Mouse (Mus musculus) left cerebral cortex, postnatal 14 days (tissue): ENCODE data around the gene Zfand5. TPM values are rescaled to one million over a fixed set of nuclear protein-coding genes. Genes with fewer than 3 reads are reported as not detected.
A peak's percentile ranks its signal among the peaks of the same experiment; 100 is the strongest.
"Not testable (repeated sequence)": the region's sequence is repeated elsewhere in the genome, so short reads cannot be mapped to it uniquely, and the experiment has no call there.

Experiments used
- DNase-seq, 2 experiments: peaks; one replicate each; pipeline ENCODE4 v3.0.0; 2021 to 2022; ENCODE audit warnings: low spot score in 2 of 2, mixed read lengths in 1 of 2
- intact Hi-C: fragments of 180-260 bp; cut with DNase I; formaldehyde crosslinking; loops from one replicate; pipeline ENCODE4 v1.15.1; 2025
- long read RNA-seq, 2 experiments: library from polyadenylated mRNA; stranded (forward); transcript quantifications; one replicate each; pipeline ENCODE4 v2.0.0; 2021
- total RNA-seq, 2 experiments: library from RNA; stranded (reverse); gene quantifications; 2 replicates each; pipeline ENCODE4 v1.2.3; 2021

Gene Zfand5
- total RNA-seq, result 100 to 1,000 TPM; 169 to 171 TPM
- long read RNA-seq, experiment 1, full-length matches to known transcripts, result 287 of 312 reads
- long read RNA-seq, experiment 1, partial matches to known transcripts, result 4 of 312 reads
- long read RNA-seq, experiment 1, other reads (novel, unspliced or antisense), result 21 of 312 reads
- long read RNA-seq, experiment 2, full-length matches to known transcripts, result 196 of 204 reads
- long read RNA-seq, experiment 2, partial matches to known transcripts, result 1 of 204 reads
- long read RNA-seq, experiment 2, other reads (novel, unspliced or antisense), result 7 of 204 reads

GRCm38 (mm10) chr19:21271741-21272654, at the start of gene Zfand5:
Gene Zfand5 (plus strand): TSS chr19:21272278.
- peak; percentile 99 for DNase-seq
- intact Hi-C loops, result loop anchor here (5.0 to 10.0 kb wide), 4 partner anchors 137 to 427 kb away; partner anchors contain the start of genes 1110059E24Rik and Abhd17b

GRCm38 (mm10) chr19:21227131-21227530, 44.9 kb upstream of the Zfand5 start:
- intact Hi-C loops, result no loop called here
- DNase-seq, result peak; percentile 60 to 72

- peak; percentile 3 to 9 for DNase-seq
- intact Hi-C loops, result no loop called here
These were observed 44.3 kb upstream of the Zfand5 start for GRCm38 (mm10) chr19:21227754-21228153.

GRCm38 (mm10) chr19:21248730-21249129, 23.3 kb upstream of the Zfand5 start:
- DNase-seq, intact Hi-C loops: not testable (repeated sequence)

- DNase-seq, result no peak
- intact Hi-C loops, result no loop called here
These were observed 18.2 kb upstream of the Zfand5 start for GRCm38 (mm10) chr19:21253846-21254245.

GRCm38 (mm10) chr19:21255920-21256319, 16.2 kb upstream of the Zfand5 start:
- no peak for DNase-seq
- intact Hi-C loops, result no loop called here

- DNase-seq, result no peak
- intact Hi-C loops, result no loop called here
These were observed 12.6 kb upstream of the Zfand5 start for GRCm38 (mm10) chr19:21259453-21259852.

- intact Hi-C loops, result no loop called here
- DNase-seq, result no peak
These were observed 11.8 kb upstream of the Zfand5 start for GRCm38 (mm10) chr19:21260280-21260679.

GRCm38 (mm10) chr19:21271186-21271585, 892 bp upstream of the Zfand5 start:
- intact Hi-C loops, result loop anchor here (5.0 to 10.0 kb wide), 4 partner anchors 136 to 426 kb away; partner anchors contain the start of genes 1110059E24Rik and Abhd17b
- peak in 1 of 2 experiments; percentile 16 for DNase-seq

- peak; percentile 14 to 63 for DNase-seq
- intact Hi-C loops, result loop anchor here (5.0 to 10.0 kb wide), 4 partner anchors 138 to 428 kb away; partner anchors contain the start of genes 1110059E24Rik and Abhd17b
These were observed 692 bp downstream of the Zfand5 start for GRCm38 (mm10) chr19:21272655-21273284.

- no peak for DNase-seq
- intact Hi-C loops, result loop anchor here (5.0 to 10.0 kb wide), 4 partner anchors 139 to 429 kb away; partner anchors contain the start of genes 1110059E24Rik and Abhd17b
These were observed 1.4 kb downstream of the Zfand5 start for GRCm38 (mm10) chr19:21273440-21273839.

- intact Hi-C loops, result loop anchor here (5.0 to 10.0 kb wide), 4 partner anchors 139 to 429 kb away; partner anchors contain the start of genes 1110059E24Rik and Abhd17b
- DNase-seq, result peak; percentile 73 to 85
These were observed 2.1 kb downstream of the Zfand5 start for GRCm38 (mm10) chr19:21274181-21274591.

GRCm38 (mm10) chr19:21274714-21275113, 2.6 kb downstream of the Zfand5 start:
- intact Hi-C loops, result loop anchor here (5.0 to 10.0 kb wide), 4 partner anchors 140 to 430 kb away; partner anchors contain the start of genes 1110059E24Rik and Abhd17b
- DNase-seq, result no peak

- no peak for DNase-seq
- intact Hi-C loops, result loop anchor here (10.0 kb wide), 2 partner anchors 142 to 432 kb away; no protein-coding TSS in a partner anchor
These were observed 4.2 kb downstream of the Zfand5 start for GRCm38 (mm10) chr19:21276317-21276716.

- DNase-seq, result no peak
- intact Hi-C loops, result no loop called here
These were observed 14.5 kb downstream of the Zfand5 start for GRCm38 (mm10) chr19:21286421-21287097.

GRCm38 (mm10) chr19:21297411-21297810, 25.3 kb downstream of the Zfand5 start:
- intact Hi-C loops, result no loop called here
- no peak for DNase-seq

- no peak for DNase-seq
- intact Hi-C loops, result no loop called here
These were observed 29.7 kb downstream of the Zfand5 start for GRCm38 (mm10) chr19:21301787-21302186.

- intact Hi-C loops, result no loop called here
- DNase-seq, result no peak
These were observed 35.7 kb downstream of the Zfand5 start for GRCm38 (mm10) chr19:21307755-21308154.

- intact Hi-C loops, DNase-seq: not testable (repeated sequence)
These were observed 38.3 kb downstream of the Zfand5 start for GRCm38 (mm10) chr19:21310364-21310763.
